Comparison of ENCODE assay signal across 26 mouse cellular contexts in genomic region chr13:103592371-103592770, GRCm38 (mm10).
DNase-seq lines count a peak whose midpoint lies in the region; ATAC-seq lines count a peak whose summit lies in the region.
"Had no signal": no experiment of that assay in that cellular context is flagged by ENCODE, and none has a peak within 500 bp of the region (broad histone marks: within the 10 kb centered on the region; RNA-seq: fewer than 3 reads in every experiment).

No protein-coding gene starts in this region.

- no peaks in the 10 kb centered on the region for H3K9me3 ChIP-seq in kidney, embryonic 15.5 days (replicated peaks)
- H3K9me3 ChIP-seq: embryonic facial prominence, embryonic 12.5 days; embryonic facial prominence, embryonic 15.5 days; heart, embryonic 15.5 days; hindbrain, embryonic 15.5 days had no signal

- 60% methylated on average over 16 of the region's 16 CpGs for WGBS in kidney, embryonic 15.5 days

- DNase-seq in kidney, adult 18-20 months = peak; percentile 21
- peak; percentile 34 to 75 for DNase-seq in kidney, adult 8-10 months
- DNase-seq in kidney, adult 9 months = peak; percentile 83
- peak; percentile 35 to 62 for DNase-seq in kidney, postnatal 25 days
- DNase-seq in cerebellum, adult 11-12 months = no peak
- no peak for DNase-seq in urinary bladder, adult 18-20 months (ENCODE audit: low spot score in 2 of 2)
- DNase-seq in embryo, embryonic 9.5 days (ENCODE audit: extremely low spot score) = no peak
- DNase-seq: adrenal gland, adult 2 months; adrenal gland, postnatal 25 days; cerebellum, adult 18-20 months; cerebellum, adult 9-10 months; cerebellum, postnatal 14 days; forebrain, postnatal 0 days; gastrocnemius, adult 2 months; gastrocnemius, postnatal 14 days; heart, adult 18-20 months; heart, postnatal 10 days; heart, postnatal 4 days had no signal

- no peaks in the 10 kb centered on the region for H3K4me1 ChIP-seq in kidney, embryonic 15.5 days
- H3K4me1 ChIP-seq: embryonic facial prominence, embryonic 12.5 days; embryonic facial prominence, embryonic 15.5 days; heart, embryonic 12.5 days; heart, embryonic 15.5 days; hindbrain, embryonic 15.5 days had no signal

- no peak overlapping the region for H3K4me2 ChIP-seq in kidney, embryonic 15.5 days
- H3K4me2 ChIP-seq: embryonic facial prominence, embryonic 12.5 days; embryonic facial prominence, embryonic 15.5 days; heart, embryonic 12.5 days; heart, embryonic 15.5 days; hindbrain, embryonic 15.5 days had no signal

- no peaks in the 10 kb centered on the region for H3K36me3 ChIP-seq in kidney, embryonic 15.5 days
- H3K36me3 ChIP-seq: embryonic facial prominence, embryonic 12.5 days; embryonic facial prominence, embryonic 15.5 days; heart, embryonic 12.5 days; heart, embryonic 15.5 days; hindbrain, embryonic 15.5 days had no signal

- no peak for ATAC-seq in kidney, embryonic 15.5 days (replicated peaks; ENCODE audit: low FRiP score)
- ATAC-seq: CD4-positive, CD25-positive, alpha-beta regulatory T cell, adult 4 months; forebrain, embryonic 14.5 days; forebrain, postnatal 0 days had no signal

- no peak overlapping the region for H3K27ac ChIP-seq in kidney, embryonic 15.5 days
- H3K27ac ChIP-seq: embryonic facial prominence, embryonic 12.5 days; embryonic facial prominence, embryonic 15.5 days; gastrocnemius, adult 2 months; heart, embryonic 15.5 days; hindbrain, embryonic 15.5 days had no signal

- H3K4me3 ChIP-seq in kidney, embryonic 15.5 days (replicated peaks) = no peak overlapping the region
- H3K4me3 ChIP-seq: embryonic facial prominence, embryonic 12.5 days; embryonic facial prominence, embryonic 15.5 days; gastrocnemius, adult 2 months; heart, embryonic 12.5 days; heart, embryonic 15.5 days; hindbrain, embryonic 15.5 days had no signal

- H3K9ac ChIP-seq in kidney, embryonic 15.5 days = no peak overlapping the region
- H3K9ac ChIP-seq: embryonic facial prominence, embryonic 12.5 days; embryonic facial prominence, embryonic 15.5 days; forebrain, postnatal 0 days; heart, embryonic 12.5 days; heart, embryonic 15.5 days; hindbrain, embryonic 15.5 days had no signal

- no peaks in the 10 kb centered on the region for H3K27me3 ChIP-seq in kidney, embryonic 15.5 days
- H3K27me3 ChIP-seq: embryonic facial prominence, embryonic 12.5 days; embryonic facial prominence, embryonic 15.5 days; heart, embryonic 12.5 days; heart, embryonic 15.5 days; hindbrain, embryonic 15.5 days had no signal

Comparison
In these comparisons a context has a peak if more than half of its experiments do, and no peak if none do; other contexts are left out.
1. DNase-seq: peak in kidney, adult 18-20 months (single experiment), kidney, adult 8-10 months (2 of 2), kidney, adult 9 months (single experiment) and kidney, postnatal 25 days (2 of 2); none in cerebellum, adult 11-12 months (single experiment), urinary bladder, adult 18-20 months (0 of 2) and embryo, embryonic 9.5 days (single experiment).